Mouse (Mus musculus) heart, adult 2 months (tissue): ENCODE measurements around the gene Dis3l2. TPM values are rescaled to one million over a fixed set of nuclear protein-coding genes. Genes with fewer than 3 reads are reported as not detected.
A peak's percentile ranks its signal among the peaks of the same experiment; 100 is the strongest.

Source experiments
- DNase-seq, 2 experiments: peaks; one replicate each; pipeline ENCODE4 v3.0.0; 2021
- H3K27ac ChIP-seq: fragments of 200-600 bp; 2 replicates; pipeline ENCODE4 v1.8.1; 2022
- H3K27me3 ChIP-seq: fragments of 200-500 bp; 2 replicates; pipeline ENCODE4 v1.6.1; 2012; ENCODE audit warnings: mild to moderate bottlenecking, low read length, inconsistent platforms, mixed read lengths; ENCODE audit not compliant: control insufficient read depth, insufficient read depth
- H3K36me3 ChIP-seq: fragments of 200-500 bp; 2 replicates; pipeline ENCODE4 v1.6.1; 2012; ENCODE audit warnings: low read length, inconsistent platforms; ENCODE audit not compliant: control insufficient read depth, insufficient read depth
- H3K4me1 ChIP-seq: fragments of 200-500 bp; 2 replicates; pipeline ENCODE4 v1.6.1; 2011; ENCODE audit warnings: low read length; ENCODE audit not compliant: control insufficient read depth, insufficient read depth
- H3K4me3 ChIP-seq: fragments of 200-600 bp; 2 replicates; pipeline ENCODE4 v1.8.1; 2022
- H3K79me2 ChIP-seq: fragments of 200-500 bp; replicated peaks from 2 replicates; pipeline ENCODE4 v1.6.1; 2012; ENCODE audit warnings: mild to moderate bottlenecking, inconsistent platforms, low read length, moderate library complexity, mixed read lengths; ENCODE audit not compliant: control insufficient read depth, insufficient read depth
- H3K9ac ChIP-seq: fragments of 200-500 bp; 2 replicates; pipeline ENCODE4 v1.6.1; 2012; ENCODE audit warnings: low read depth, mild to moderate bottlenecking, control low read depth, inconsistent platforms, low read length, mixed read lengths
- CTCF ChIP-seq: fragments of 200-600 bp; IDR thresholded peaks from 2 replicates; pipeline ENCODE4 v1.8.1; 2022; ENCODE audit warnings: antibody characterized with exemption, mild to moderate bottlenecking, moderate library complexity
- EP300 ChIP-seq: fragments of 200-500 bp; IDR thresholded peaks from 2 replicates; pipeline ENCODE4 v1.6.1; 2011; ENCODE audit warnings: low read depth, low read length, control low read depth; ENCODE audit not compliant: insufficient read depth
- POLR2A ChIP-seq: fragments of 200-500 bp; IDR thresholded peaks from 2 replicates; pipeline ENCODE4 v1.6.1; 2011; ENCODE audit warnings: mild to moderate bottlenecking, low read depth, low read length, control low read depth; ENCODE audit not compliant: insufficient read depth
- WGBS: fragments of 180-500 bp; shearing (Covaris S2); methylation state at CpG from one replicate; pipeline ENCODE4 v1.1.7; 2018; 5-methylcytosine and 5-hydroxymethylcytosine counted together
- intact Hi-C: fragments of 180-260 bp; cut with DNase I; formaldehyde crosslinking; loops from one replicate; pipeline ENCODE4 v1.15.1; 2025
- polyA plus RNA-seq: library from polyadenylated mRNA; depleted of rRNA; stranded (reverse); fragments of >200 nt; gene quantifications from 2 replicates; pipeline ENCODE4 v1.2.3, GENCODE M21; 2012
- total RNA-seq, 2 experiments: library from RNA; stranded (reverse); gene quantifications; 2 replicates each; pipeline ENCODE4 v1.2.3; 2021

The Dis3l2 gene
- total and polyA plus RNA-seq, 3 experiments = 7.8 to 10.2 (median 9.0) TPM

DNA sequence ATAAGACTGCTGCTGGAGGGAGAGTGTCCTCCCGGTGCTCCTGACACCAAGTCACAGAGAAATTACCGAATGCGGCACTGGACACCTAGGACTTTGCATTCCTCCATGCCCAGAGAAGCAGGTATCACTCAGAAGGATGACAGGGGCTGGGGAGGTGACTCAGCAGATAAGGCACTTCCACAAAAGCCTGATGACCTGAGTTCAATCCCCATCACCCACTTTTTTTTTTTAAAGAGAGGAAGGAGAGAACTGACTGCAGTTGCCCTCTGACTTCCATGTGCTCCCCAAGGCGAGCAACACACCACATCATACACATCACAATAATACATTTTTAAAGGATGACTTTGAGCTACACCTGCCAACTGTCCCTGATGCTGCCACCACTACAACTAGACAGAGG, 353.5 kb downstream of the Dis3l2 start:
- no peak overlapping the region for H3K4me3 ChIP-seq
- intact Hi-C loops = no loop called here
- WGBS = 66% methylated on average over 4 of the region's 4 CpGs
- no peak overlapping the region for H3K9ac ChIP-seq
- H3K4me1 ChIP-seq = no peaks in the 10 kb centered on the region; the same call in 1 of the 2 replicates
- H3K79me2 ChIP-seq = no peaks in the 10 kb centered on the region
- H3K27ac ChIP-seq = no peak overlapping the region
- H3K36me3 ChIP-seq = no peaks in the 10 kb centered on the region
- TF ChIP-seq CTCF (no peak), EP300 (no peak), POLR2A (no peak)
- no peak for DNase-seq
- no peaks in the 10 kb centered on the region for H3K27me3 ChIP-seq

DNA sequence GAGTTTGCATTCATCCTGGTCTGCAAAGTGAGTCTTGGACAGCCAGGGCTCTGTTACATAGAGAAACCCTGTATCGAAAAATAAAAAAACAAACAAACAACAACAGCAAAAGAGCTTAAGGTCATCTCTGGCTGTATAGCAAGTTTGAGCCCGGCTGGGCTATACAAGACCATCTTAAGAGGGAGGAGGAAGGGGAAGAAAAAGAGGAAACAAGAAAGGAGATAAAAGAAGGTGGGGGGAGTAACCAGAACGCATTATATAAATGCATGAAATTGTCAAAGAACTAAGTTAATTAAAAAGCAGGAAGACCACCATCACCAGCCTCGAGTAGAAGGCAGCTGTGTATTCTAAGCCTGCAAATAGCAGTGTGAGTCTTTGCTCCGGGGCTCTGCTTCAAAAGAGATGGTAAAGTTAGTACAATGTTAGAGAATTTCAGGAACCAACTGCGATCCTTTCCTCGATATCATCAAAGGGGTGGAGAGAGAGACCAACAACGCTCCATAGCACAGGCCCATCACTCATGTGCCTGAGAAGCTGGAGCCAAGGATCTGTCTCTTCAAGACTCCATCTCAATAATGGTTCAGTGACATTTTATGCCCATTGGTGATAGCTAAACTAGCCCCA, 355.5 kb downstream of the Dis3l2 start:
- Histone ChIP-seq H3K27me3 (no peaks in the 10 kb centered on the region), H3K79me2 (no peaks in the 10 kb centered on the region), H3K36me3 (no peaks in the 10 kb centered on the region), H3K4me1 (no peaks in the 10 kb centered on the region), H3K9ac (no peak overlapping the region), H3K27ac (no peak overlapping the region), H3K4me3 (no peak overlapping the region)
- TF ChIP-seq EP300 (no peak), CTCF (no peak), POLR2A (no peak)
- DNase-seq = no peak
- 68% methylated on average over 8 of the region's 8 CpGs for WGBS
- intact Hi-C loops = no loop called here

DNA sequence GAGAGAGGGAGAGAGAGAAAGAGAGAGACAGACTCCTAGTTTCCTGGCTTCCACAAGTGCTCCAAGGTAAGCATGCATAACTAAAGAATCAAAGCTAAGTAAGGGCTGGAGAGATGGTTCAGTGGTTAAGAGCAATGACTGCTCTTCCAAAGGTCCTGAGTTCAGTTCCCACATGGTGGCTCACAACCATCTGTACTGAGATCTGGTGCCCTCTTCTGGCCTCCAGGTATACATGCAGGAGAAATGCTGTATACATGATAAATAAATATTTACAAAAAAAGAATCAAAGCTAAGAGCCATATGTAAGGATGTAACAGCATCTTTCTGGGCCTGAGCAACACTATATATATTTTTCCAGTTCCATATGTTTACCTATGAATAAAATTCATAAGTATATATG, 357.3 kb downstream of the Dis3l2 start:
- TF ChIP-seq CTCF = peak; percentile 37
- TF ChIP-seq EP300 = no peak
- H3K4me1 ChIP-seq = no peaks in the 10 kb centered on the region
- no peak overlapping the region for H3K4me3 ChIP-seq
- intact Hi-C loops = no loop called here
- H3K36me3 ChIP-seq = no peaks in the 10 kb centered on the region
- H3K27ac ChIP-seq = no peak overlapping the region
- DNase-seq = no peak
- no peaks in the 10 kb centered on the region for H3K79me2 ChIP-seq
- H3K27me3 ChIP-seq = no peaks in the 10 kb centered on the region
- no peak overlapping the region for H3K9ac ChIP-seq

DNA sequence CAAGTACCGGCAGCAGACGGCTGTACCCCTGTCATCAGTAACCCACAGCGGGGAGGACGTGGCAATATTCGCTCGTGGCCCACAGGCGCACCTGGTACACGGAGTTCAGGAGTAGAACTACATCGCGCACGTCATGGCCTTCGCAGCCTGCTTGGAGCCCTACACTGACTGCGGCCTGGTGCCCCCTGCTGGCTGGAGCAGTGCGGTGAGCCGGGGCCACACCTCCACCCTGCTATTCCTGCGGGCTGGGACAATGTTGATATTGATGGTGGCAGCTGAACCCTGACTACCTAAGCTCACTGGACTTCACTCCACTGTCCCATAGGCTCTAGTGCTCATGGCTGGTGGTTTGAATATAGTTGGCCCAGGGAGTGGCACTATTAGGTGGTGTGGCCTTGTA, 367.1 kb downstream of the Dis3l2 start:
- peak in 1 of 2 experiments; percentile 29 for DNase-seq
- Histone ChIP-seq H3K9ac (no peak overlapping the region), H3K4me1 (no peaks in the 10 kb centered on the region), H3K27me3 (no peaks in the 10 kb centered on the region), H3K27ac (no peak overlapping the region), H3K36me3 (no peaks in the 10 kb centered on the region), H3K79me2 (no peaks in the 10 kb centered on the region), H3K4me3 (no peak overlapping the region)
- 59% methylated on average over 16 of the region's 16 CpGs for WGBS
- TF ChIP-seq CTCF (peak; percentile 50), EP300 (no peak)
- intact Hi-C loops = no loop called here

DNA sequence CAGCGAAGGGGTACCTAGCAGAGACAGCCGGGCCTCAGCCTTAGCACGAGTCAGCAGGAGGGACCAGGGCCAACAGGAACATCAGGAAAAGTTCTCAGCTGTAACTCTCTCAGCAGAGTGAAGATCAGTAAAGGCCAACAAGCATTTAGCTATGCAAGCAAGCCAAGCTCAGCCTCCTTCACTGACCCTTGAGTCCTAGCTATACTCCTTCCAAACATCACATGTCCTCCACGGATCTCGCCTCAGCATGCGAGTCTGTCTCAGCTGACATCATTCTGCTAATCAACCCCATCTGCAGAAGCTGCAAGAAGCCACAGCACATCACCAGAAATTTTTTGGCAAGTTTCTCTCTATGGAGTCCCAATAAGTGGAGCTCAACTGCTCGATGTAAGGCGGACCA, 370.2 kb downstream of the Dis3l2 start:
- Histone ChIP-seq H3K27ac (no peak overlapping the region), H3K27me3 (no peaks in the 10 kb centered on the region), H3K36me3 (no peaks in the 10 kb centered on the region), H3K9ac (no peak overlapping the region), H3K79me2 (no peaks in the 10 kb centered on the region), H3K4me1 (no peaks in the 10 kb centered on the region), H3K4me3 (no peak overlapping the region)
- intact Hi-C loops = no loop called here
- no peak for TF ChIP-seq EP300
- TF ChIP-seq POLR2A = no peak
- TF ChIP-seq CTCF = no peak
- 76% methylated on average over 8 of the region's 8 CpGs for WGBS
- DNase-seq = no peak

DNA sequence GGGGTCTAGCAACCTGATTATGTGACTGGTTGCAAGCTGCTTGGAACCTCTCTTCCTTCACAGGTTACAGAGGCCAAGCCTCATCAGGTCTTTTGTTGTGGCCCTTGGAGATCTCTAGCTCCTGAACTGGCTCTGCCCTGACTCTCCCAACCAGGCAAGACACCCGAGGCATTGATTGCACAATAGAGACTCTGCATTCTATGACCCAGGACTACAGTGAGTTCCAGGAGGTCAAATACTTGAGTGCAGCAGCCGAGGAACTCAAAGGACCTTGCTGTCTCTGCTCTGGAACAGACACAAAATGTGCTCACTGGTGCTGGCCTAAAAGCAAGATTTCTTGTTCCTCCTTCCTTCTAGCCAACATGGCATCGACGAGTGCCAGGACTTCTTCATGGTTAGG, 382.6 kb downstream of the Dis3l2 start:
- H3K27ac ChIP-seq = no peak overlapping the region
- H3K4me1 ChIP-seq = no peaks in the 10 kb centered on the region
- H3K79me2 ChIP-seq = no peaks in the 10 kb centered on the region
- no peaks in the 10 kb centered on the region for H3K36me3 ChIP-seq
- H3K27me3 ChIP-seq = no peaks in the 10 kb centered on the region
- intact Hi-C loops = no loop called here
- 66% methylated on average over 4 of the region's 4 CpGs for WGBS
- DNase-seq = no peak
- no peak for TF ChIP-seq POLR2A
- no peak overlapping the region for H3K9ac ChIP-seq
- no peak overlapping the region for H3K4me3 ChIP-seq
